Mouse (Mus musculus): ENCODE data around the gene BC035044. TPM values are rescaled to one million over a fixed set of nuclear protein-coding genes. Genes with fewer than 3 reads are reported as not detected.
"Not testable (repeated sequence)": the region's sequence is repeated elsewhere in the genome, so short reads cannot be mapped to it uniquely, and the experiment has no call there.

BC035044 gene
- 1 to 10 TPM in 1 of 2 experiments, under 1 TPM in 1; 0.96 to 1.4 TPM for total RNA-seq (2021)

GRCm38 (mm10) chr6:128890948-128891355, at the start of gene BC035044:
BC035044 (minus strand) TSS chr6:128891126.
- intact Hi-C loops (cut with DNase I): loop anchor here (1.0 to 2.0 kb wide), 3 partner anchors 78 to 293 kb away; no protein-coding TSS in a partner anchor
- DNase-seq (ENCODE audit: low spot score in 2 of 2): no peak

GRCm38 (mm10) chr6:128935889-128936665, 45.2 kb upstream of the BC035044 start:
- DNase-seq (ENCODE audit: low spot score in 2 of 2); intact Hi-C loops (cut with DNase I): not testable (repeated sequence)

GRCm38 (mm10) chr6:128934081-128934480, 43.2 kb upstream of the BC035044 start, which contains the start of gene Clec2g:
Clec2g (plus strand) TSS chr6:128934381.
- DNase-seq (ENCODE audit: low spot score in 2 of 2); intact Hi-C loops (cut with DNase I): not testable (repeated sequence)

DNA sequence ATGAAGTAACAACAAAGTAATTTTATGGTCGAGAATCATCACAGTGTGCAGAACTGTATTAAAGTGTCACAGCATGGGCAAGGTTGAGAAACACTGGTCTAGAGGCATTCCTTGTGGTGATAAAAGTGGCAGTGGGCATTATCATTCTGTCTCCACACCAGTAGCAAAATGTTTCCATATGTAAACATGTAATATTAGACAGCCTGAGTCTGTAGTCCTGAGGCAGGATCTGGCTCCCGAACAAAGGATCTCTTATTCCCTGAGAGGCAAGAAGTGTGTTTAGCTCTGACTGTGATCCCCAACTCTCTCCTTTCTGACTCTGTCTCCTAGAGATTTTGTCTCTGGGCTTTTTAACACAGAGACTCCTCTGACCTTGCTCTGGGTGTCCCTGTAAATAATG, 42.1 kb upstream of the BC035044 start:
- DNase-seq (ENCODE audit: low spot score in 2 of 2): no peak
- intact Hi-C loops (cut with DNase I): no loop called here

- no peak for DNase-seq (ENCODE audit: low spot score in 2 of 2)
- intact Hi-C loops (cut with DNase I): no loop called here
Measured at GRCm38 (mm10) chr6:128917322-128917721, 26.4 kb upstream of the BC035044 start.

DNA sequence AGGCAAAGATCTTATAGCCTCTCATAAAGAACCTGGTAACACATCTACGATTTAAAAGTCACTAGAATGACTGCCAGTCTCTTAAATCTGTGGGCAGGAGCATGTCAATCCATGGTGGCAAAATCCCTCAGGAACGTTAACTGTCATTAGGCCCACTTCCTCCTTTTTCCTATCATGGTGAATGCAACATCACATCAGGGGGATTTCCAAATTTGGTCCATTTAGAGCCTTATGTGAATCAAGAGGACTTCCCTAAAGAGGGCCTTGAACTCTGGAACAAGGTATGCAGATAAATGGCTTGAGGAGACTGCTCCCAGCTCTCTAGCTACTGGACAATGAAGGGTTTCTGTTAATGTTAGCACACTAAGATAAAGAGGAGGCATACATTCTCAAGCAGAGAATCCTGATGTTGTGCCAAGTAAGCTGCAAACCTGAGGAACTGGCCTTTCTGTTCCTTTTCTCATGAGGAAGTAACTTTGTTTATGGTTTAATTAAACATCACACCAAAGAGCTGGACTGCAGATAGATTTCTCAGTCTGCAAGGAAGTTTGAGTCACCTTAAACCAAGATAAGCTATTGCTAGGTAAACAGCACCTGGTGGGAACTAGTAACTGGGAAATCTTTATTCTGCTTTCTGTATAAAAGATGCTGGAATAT, 22.8 kb upstream of the BC035044 start:
- intact Hi-C loops (cut with DNase I): no loop called here
- no peak for DNase-seq (ENCODE audit: low spot score in 2 of 2)

GRCm38 (mm10) chr6:128900796-128901552, 10.0 kb upstream of the BC035044 start:
- DNase-seq (ENCODE audit: low spot score in 2 of 2); intact Hi-C loops (cut with DNase I): not testable (repeated sequence)

DNA sequence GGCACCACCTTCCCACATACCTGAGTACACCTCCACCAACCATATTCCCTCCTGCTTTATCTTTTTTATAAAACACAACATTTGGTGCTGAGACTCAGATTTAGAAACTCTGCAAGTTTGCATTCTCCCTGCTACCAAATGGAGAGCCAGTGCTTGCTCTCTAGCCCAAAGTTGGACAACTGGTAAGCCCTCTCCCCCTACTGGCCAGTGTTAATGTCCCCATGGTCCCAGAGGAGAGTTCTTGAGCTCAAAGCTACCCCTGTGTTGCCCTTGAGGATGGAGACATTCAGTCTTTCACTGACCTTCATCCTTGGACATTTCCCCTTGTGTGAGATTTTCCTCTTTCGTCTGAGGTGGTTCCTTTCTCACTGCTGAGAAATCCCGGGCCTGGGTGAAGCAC, 9.1 kb upstream of the BC035044 start:
- intact Hi-C loops (cut with DNase I): no loop called here
- no peak for DNase-seq (ENCODE audit: low spot score in 2 of 2)

GRCm38 (mm10) chr6:128895404-128896001, 4.6 kb upstream of the BC035044 start:
- intact Hi-C loops (cut with DNase I): no loop called here
- DNase-seq (ENCODE audit: low spot score in 2 of 2): no peak

GRCm38 (mm10) chr6:128888834-128889233, 2.1 kb downstream of the BC035044 start:
- no peak for DNase-seq (ENCODE audit: low spot score in 2 of 2)

DNA sequence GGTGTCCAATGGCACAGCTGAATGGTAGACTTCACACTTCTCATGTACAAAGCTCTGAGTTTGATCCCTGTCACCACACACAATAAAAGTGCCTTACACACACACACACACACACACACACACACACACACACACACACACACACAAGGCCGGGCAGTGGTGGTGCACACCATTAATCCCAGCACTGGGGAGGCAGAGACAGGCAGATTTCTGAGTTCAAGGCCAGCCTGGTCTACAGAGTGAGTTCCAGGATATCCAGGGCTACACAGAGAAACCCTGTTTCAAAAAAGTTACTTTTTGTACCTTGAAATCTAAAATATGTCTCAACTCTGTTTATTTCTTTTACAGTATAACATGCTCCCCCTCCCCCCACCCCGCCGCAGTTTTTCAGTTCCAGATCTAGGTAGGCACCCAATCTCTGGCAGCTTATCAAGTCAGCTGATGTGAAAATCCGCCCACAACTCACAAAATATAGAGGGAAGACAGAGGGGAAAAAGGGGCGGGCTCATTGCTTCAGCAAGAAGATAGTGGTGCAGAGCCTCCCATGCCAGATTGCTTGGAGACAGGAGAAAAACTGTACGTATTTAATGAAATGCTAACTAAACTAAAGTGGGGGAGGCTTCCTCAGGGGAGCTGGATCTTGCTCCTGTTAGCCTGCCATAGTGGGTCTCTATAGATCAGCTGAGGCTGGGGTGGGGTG, 3.7 kb downstream of the BC035044 start, which contains the start of gene Clec2i:
TSS of gene Clec2i (plus strand) at position 498 of the 700 bp plus-strand sequence.
- intact Hi-C loops (cut with DNase I): not testable (repeated sequence)
- peak; percentile 29 to 75 for DNase-seq (ENCODE audit: low spot score in 2 of 2)

More at GRCm38 (mm10) chr6:128888834-128889233, 2.1 kb downstream of the BC035044 start:
- intact Hi-C loops (cut with DNase I): no loop called here

GRCm38 (mm10) chr6:128871910-128872610, 18.9 kb downstream of the BC035044 start:
- no peak for DNase-seq (ENCODE audit: low spot score in 2 of 2)
- intact Hi-C loops (cut with DNase I): no loop called here

GRCm38 (mm10) chr6:128868861-128869260, 22.1 kb downstream of the BC035044 start:
- intact Hi-C loops (cut with DNase I): no loop called here
- no peak for DNase-seq (ENCODE audit: low spot score in 2 of 2)

DNA sequence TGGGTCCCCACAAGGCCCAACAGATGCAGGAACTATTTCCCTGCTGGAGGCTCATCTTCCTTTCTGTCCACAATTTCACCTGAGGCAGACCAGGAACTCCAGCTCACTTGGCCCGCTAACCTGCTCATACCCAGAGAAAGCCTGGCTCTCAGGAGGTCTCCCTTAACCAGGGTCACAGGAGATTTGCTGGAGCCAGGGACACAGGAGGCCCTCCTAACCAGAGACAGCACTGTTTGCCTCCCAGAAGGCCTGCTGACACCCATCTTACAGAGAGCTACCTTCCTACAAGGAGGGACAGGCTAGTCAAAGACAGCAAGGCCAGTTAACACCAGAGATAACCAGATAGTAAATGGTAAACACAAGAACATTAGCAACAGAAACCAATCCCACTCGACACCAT, 33.0 kb downstream of the BC035044 start:
- intact Hi-C loops (cut with DNase I): no loop called here

DNA sequence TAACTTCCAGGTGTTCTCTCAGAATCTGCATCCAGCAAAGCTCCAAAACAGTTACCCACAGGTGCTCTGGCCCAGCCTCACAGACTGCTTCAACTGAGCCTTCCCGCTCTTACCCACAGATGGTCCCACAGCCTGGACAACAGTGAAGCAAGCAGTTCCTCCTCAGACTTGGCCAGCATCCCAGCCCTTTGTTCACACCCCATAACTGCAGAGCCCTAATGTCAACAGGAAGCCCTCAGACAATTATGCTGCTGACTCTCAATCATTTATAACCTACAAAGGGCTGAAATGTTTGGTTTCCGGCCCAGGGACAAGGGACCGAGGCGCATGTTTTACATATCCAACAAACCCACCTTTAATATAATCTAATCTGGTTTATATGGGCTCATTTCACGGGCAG, 34.7 kb downstream of the BC035044 start:
- intact Hi-C loops (cut with DNase I): no loop called here
- peak; percentile 39 to 50 for DNase-seq (ENCODE audit: low spot score in 2 of 2)

More for the DNA sequence above, 33.0 kb downstream of the BC035044 start:
- DNase-seq (ENCODE audit: low spot score in 2 of 2): no peak

DNA sequence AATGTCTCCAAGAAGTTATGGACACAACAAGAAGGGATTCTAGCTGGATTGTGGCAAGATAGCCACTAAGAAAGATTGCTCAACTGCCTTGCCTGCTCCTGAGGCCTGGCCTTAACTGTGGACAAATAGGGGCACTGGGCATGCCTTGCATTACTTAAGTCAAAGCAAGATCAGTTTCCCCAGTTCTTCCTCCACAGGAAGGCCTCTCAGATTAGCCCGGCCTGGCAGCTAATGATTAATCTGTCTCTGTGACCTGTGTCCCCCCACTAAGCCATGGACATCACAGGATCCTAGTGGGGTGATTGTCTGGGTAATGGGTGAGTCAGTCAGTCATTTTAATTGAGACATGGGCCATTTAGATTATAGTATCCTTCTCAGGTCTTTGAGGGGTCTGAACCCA, 35.4 kb downstream of the BC035044 start:
- intact Hi-C loops (cut with DNase I): loop anchor here (2.0 kb wide), 2 partner anchors 399 to 511 kb away; no protein-coding TSS in a partner anchor
- no peak for DNase-seq (ENCODE audit: low spot score in 2 of 2)

DNA sequence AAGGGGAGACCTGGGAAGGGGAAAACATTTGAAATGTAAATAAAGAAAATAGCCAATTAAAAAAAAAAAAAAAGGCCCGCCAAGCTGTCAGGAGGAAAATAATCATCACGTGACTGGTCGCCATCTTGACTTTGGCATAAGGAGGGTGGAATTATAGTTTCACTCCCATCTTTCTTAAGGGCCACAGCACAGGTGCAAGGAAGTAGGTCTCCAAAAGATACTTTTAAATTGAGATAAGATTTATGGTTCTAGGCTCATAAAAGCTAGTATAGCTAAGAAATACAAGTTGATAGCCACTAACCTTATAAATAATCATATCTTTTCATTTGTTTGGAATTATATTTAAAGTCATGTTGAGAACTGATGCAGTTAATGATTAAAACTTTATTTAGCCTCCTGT, 36.0 kb downstream of the BC035044 start:
- DNase-seq (ENCODE audit: low spot score in 2 of 2): no peak
- intact Hi-C loops (cut with DNase I): loop anchor here (1.0 to 2.0 kb wide), 3 partner anchors 212 to 512 kb away; no protein-coding TSS in a partner anchor
